Mouse (Mus musculus) testis, postnatal 10 days (tissue): ENCODE measurements around the gene Add2.

Experiments
- DNase-seq: peaks from one replicate; pipeline ENCODE4 v3.0.0; 2021; ENCODE audit warnings: low spot score

Add2 gene

DNA sequence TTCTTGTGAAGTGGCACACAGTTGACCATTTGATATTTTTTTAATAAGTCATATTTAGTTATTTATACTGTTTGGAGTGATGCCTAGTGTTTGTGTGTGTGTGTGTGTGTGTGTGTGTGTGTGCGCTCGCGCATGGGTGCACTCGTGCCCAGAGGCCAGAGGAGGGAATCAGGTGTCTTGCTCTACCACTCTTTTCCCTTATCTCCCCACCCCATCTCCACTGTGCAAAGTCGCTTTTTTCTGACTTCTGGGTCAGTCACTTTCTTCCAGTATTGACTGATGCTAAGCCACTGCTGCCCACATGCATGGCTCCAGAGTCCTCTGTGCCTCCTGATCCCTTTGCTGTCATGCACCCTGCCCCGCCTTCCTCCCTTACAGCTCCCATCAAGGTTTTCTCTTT is 112.8 kb downstream of the Add2 start:
- no peak for DNase-seq

DNA sequence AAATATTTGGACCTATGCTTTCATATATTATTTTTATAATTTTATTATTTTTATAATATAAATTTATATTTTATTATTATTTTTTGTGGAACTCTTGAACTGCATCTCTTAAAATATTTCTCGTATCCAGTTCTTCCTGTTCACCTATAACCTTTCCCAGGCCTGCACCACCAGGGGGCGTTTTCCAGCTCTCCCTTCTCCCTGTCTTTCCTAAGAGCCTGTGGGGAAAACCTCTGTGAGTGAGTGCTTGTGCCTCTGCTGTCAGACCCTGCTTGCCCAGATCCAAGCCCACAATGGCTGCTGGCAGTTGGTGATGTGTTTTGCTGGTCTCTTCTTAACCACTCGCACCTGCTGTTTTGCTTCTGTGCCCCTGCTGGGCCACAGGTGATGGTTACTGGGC is 113.3 kb downstream of the Add2 start:
- DNase-seq: peak; percentile 90

- DNase-seq: no peak
Observed at GRCm38 (mm10) chr6:86144986-86145385, 116.5 kb downstream of the Add2 start.

DNA sequence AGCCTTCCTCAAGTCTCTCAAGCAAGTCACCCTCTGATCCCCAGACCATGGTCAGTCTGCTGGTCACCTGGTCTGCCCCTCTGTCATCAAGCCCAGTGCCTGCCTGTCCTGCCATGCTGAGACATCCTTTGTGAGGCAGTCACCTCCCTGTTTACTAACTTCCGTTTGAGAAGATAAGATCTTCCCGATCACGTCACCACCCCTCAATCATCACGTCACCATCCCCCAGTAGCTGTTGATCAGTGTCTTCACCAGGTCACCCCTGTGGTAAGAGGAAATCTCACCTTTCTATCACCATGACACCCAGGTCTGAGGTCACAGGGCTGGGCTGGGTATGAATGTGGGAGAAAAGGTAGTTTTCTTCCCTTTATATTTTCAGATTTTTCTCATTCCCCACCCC is 120.0 kb downstream of the Add2 start:
- no peak for DNase-seq

- DNase-seq: no peak
Observed at GRCm38 (mm10) chr6:86149001-86149400, 120.5 kb downstream of the Add2 start.

GRCm38 (mm10) chr6:86152676-86153075 is 124.2 kb downstream of the Add2 start:
- no peak for DNase-seq

GRCm38 (mm10) chr6:86153436-86153990 is 125.0 kb downstream of the Add2 start:
- DNase-seq: no peak

DNA sequence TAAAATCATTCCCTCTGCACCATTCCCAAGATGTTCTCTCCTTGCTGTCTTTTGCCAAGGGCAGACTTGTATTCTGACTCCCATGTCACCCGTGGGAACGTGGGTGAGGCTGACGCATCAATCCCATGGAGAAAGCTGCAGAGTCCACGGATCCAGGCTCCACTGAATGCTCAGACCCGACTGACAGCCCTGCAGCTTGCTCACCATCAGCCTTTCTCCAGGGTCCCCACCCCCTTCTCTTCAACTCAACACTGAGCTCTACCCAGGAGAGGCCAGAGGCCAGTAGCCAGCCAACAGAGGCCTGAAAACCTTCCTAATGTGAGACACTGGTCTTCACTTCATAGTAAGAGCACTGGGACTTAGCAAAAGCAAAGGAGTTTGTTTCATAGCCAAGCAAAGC is 125.5 kb downstream of the Add2 start:
- DNase-seq: no peak

DNA sequence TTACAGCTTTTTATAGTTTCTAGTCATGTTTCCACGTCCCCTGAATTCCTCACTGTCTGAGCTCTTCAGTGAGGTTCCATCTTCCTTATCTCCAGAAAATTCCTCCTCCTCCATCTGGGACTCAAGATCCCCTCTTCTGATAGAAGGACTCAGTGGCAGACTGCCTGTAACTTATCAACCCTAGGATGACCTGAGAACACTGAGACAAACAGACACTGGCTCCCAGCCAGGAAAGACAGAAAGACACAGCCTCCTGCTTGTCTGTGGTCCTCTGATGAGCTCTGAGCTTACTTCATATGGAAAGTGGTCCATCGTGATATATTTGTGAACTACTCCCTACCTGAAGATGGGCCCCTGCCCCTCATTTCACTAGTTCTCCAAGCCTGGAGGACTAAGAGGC is 126.0 kb downstream of the Add2 start:
- DNase-seq: no peak

GRCm38 (mm10) chr6:86157253-86158234 is 129.1 kb downstream of the Add2 start:
- DNase-seq: peak; percentile 66

- DNase-seq: no peak
Observed at GRCm38 (mm10) chr6:86160878-86161277, 132.4 kb downstream of the Add2 start.

- no peak for DNase-seq
Observed at GRCm38 (mm10) chr6:86161586-86161985, 133.1 kb downstream of the Add2 start.

DNA sequence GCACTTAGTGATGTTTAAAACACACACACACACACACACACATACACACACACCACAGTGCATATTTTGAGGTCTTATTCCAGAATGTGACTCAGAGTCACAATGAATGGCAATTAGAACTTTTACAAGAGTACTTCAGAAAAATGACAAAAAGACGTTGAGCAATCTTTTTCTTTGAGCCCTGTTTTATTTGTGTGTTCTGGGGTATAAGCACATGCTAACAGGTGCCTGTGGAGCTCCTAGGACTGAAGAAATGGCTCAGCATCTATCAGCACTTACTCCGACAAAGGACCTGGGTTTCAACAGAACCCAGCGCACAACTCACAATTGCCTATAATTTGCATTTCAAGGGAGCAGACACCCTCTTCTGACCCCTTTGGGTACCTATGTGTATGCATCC is 135.5 kb downstream of the Add2 start:
- DNase-seq: no peak

- DNase-seq: no peak
Observed at GRCm38 (mm10) chr6:86166426-86166825, 137.9 kb downstream of the Add2 start.

- DNase-seq: no peak
Observed at GRCm38 (mm10) chr6:86167851-86168250, 139.4 kb downstream of the Add2 start.

GRCm38 (mm10) chr6:86169166-86169565 is 140.7 kb downstream of the Add2 start:
- DNase-seq: no peak
